Mouse (Mus musculus) forebrain, embryonic 15.5 days (tissue): ENCODE measurements around the gene Mnx1. TPM values are rescaled to one million over a fixed set of nuclear protein-coding genes. Genes with fewer than 3 reads are reported as not detected.

Experiments
- ATAC-seq: fragments of 200-750 bp; cut with Nextera tagmentation; replicated peaks from 2 replicates; pipeline ENCODE4 v1.8.0; 2017; ENCODE audit warnings: mild to moderate bottlenecking, moderate TSS enrichment, moderate library complexity
- H3K27ac ChIP-seq: fragments of 300-500 bp; sonication (generic); replicated peaks from 2 replicates; pipeline ENCODE4 v1.5.1; 2015; ENCODE audit warnings: mild to moderate bottlenecking, inconsistent platforms
- H3K27me3 ChIP-seq: fragments of 300-500 bp; sonication (generic); 2 replicates; pipeline ENCODE4 v1.6.1; 2015; ENCODE audit warnings: inconsistent platforms
- H3K36me3 ChIP-seq: fragments of 300-500 bp; sonication (generic); 2 replicates; pipeline ENCODE4 v1.6.1; 2015; ENCODE audit warnings: mild to moderate bottlenecking, inconsistent platforms
- H3K4me1 ChIP-seq: fragments of 300-500 bp; sonication (generic); 2 replicates; pipeline ENCODE4 v1.6.1; 2015; ENCODE audit warnings: inconsistent platforms
- H3K4me2 ChIP-seq: fragments of 300-500 bp; sonication (generic); replicated peaks from 2 replicates; pipeline ENCODE4 v1.6.1; 2015; ENCODE audit warnings: mild to moderate bottlenecking, inconsistent platforms
- H3K4me3 ChIP-seq: fragments of 300-500 bp; sonication (generic); 2 replicates; pipeline ENCODE4 v1.5.1; 2015; ENCODE audit warnings: mild to moderate bottlenecking, inconsistent platforms
- H3K9ac ChIP-seq: fragments of 300-500 bp; sonication (generic); replicated peaks from 2 replicates; pipeline ENCODE4 v1.6.1; 2015; ENCODE audit warnings: mild to moderate bottlenecking, inconsistent platforms
- H3K9me3 ChIP-seq: fragments of 300-500 bp; sonication (generic); 2 replicates; pipeline ENCODE4 v1.6.1; 2016; ENCODE audit warnings: inconsistent platforms
- WGBS: fragments of 180-500 bp; shearing (Covaris S2); methylation state at CpG from one replicate; pipeline ENCODE4 v1.1.7; 2015; ENCODE audit warnings: mixed read lengths; 5-methylcytosine and 5-hydroxymethylcytosine counted together
- polyA plus RNA-seq: library from polyadenylated mRNA; unstranded; fragments of >200 nt; fragmentation: Nextera tagmentation; extraction: Ambion mirVana; gene quantifications from 2 replicates; pipeline ENCODE4 v1.2.1, GENCODE M21; 2015

The Mnx1 gene
- polyA plus RNA-seq, result not detected in 2 replicates

GRCm38 (mm10) chr5:29478208-29479197 is at the start of gene Mnx1:
TSS of gene Mnx1 (minus strand) at chr5:29478470.
- H3K36me3 ChIP-seq, result no peaks in the 10 kb centered on the region
- peak within 1 kb of the TSS; percentile 46 for H3K4me2 ChIP-seq
- no peak within 1 kb of the TSS for H3K27ac ChIP-seq
- ATAC-seq, result peak; percentile 54
- H3K4me3 ChIP-seq, result peak within 1 kb of the TSS; percentile 30
- H3K9me3 ChIP-seq, result no peaks in the 10 kb centered on the region
- H3K27me3 ChIP-seq, result peaks cover 99% of the 10 kb centered on the region
- H3K9ac ChIP-seq, result no peak within 1 kb of the TSS
- under 1% methylated on average over 65 of the region's 65 CpGs for WGBS
- peaks cover 14% of the 10 kb centered on the region for H3K4me1 ChIP-seq

- ATAC-seq, result no peak
- Histone ChIP-seq H3K27me3 (no peaks in the 10 kb centered on the region), H3K36me3 (no peaks in the 10 kb centered on the region), H3K27ac (no peak overlapping the region), H3K4me1 (no peaks in the 10 kb centered on the region), H3K9me3 (no peaks in the 10 kb centered on the region), H3K4me3 (no peak overlapping the region), H3K9ac (no peak overlapping the region), H3K4me2 (no peak overlapping the region)
- WGBS, result 89% methylated on average over 5 of the region's 5 CpGs
Measured at GRCm38 (mm10) chr5:29516432-29516831, 38.2 kb upstream of the Mnx1 start.

- Histone ChIP-seq H3K9me3 (no peaks in the 10 kb centered on the region), H3K27ac (no peak overlapping the region), H3K36me3 (no peaks in the 10 kb centered on the region), H3K4me3 (no peak overlapping the region), H3K9ac (no peak overlapping the region), H3K4me1 (no peaks in the 10 kb centered on the region), H3K27me3 (no peaks in the 10 kb centered on the region), H3K4me2 (no peak overlapping the region)
- 77% methylated on average over 3 of the region's 3 CpGs for WGBS
- no peak for ATAC-seq
Measured at GRCm38 (mm10) chr5:29515888-29516287, 37.6 kb upstream of the Mnx1 start.

- H3K27ac ChIP-seq, result no peak overlapping the region
- no peaks in the 10 kb centered on the region for H3K4me1 ChIP-seq
- H3K9ac ChIP-seq, result no peak overlapping the region
- 75% methylated on average over 3 of the region's 3 CpGs for WGBS
- H3K4me3 ChIP-seq, result no peak overlapping the region
- no peaks in the 10 kb centered on the region for H3K27me3 ChIP-seq
- no peak overlapping the region for H3K4me2 ChIP-seq
- ATAC-seq, result no peak
- no peaks in the 10 kb centered on the region for H3K36me3 ChIP-seq
- H3K9me3 ChIP-seq, result no peaks in the 10 kb centered on the region
Measured at GRCm38 (mm10) chr5:29507013-29507412, 28.7 kb upstream of the Mnx1 start.

- Histone ChIP-seq H3K9ac (no peak overlapping the region), H3K4me1 (0 out of 2 replicates have a peak, but pooled peaks cover 5% of the 10 kb centered on the region), H3K27me3 (peaks cover 89% of the 10 kb centered on the region), H3K4me2 (no peak overlapping the region), H3K36me3 (no peaks in the 10 kb centered on the region), H3K9me3 (no peaks in the 10 kb centered on the region), H3K4me3 (no peak overlapping the region), H3K27ac (no peak overlapping the region)
- no peak for ATAC-seq
- 10% methylated on average over 13 of the region's 13 CpGs for WGBS
Measured at GRCm38 (mm10) chr5:29487321-29487720, 9.1 kb upstream of the Mnx1 start.

GRCm38 (mm10) chr5:29485941-29486320 is 7.7 kb upstream of the Mnx1 start:
- H3K4me3 ChIP-seq, result no peak overlapping the region
- H3K9ac ChIP-seq, result no peak overlapping the region
- no peaks in the 10 kb centered on the region for H3K9me3 ChIP-seq
- H3K36me3 ChIP-seq, result no peaks in the 10 kb centered on the region
- ATAC-seq, result no peak
- H3K4me1 ChIP-seq, result 0 out of 2 replicates have a peak, but pooled peaks cover 5% of the 10 kb centered on the region
- WGBS, result 2% methylated on average over 10 of the region's 10 CpGs
- H3K27ac ChIP-seq, result no peak overlapping the region
- H3K27me3 ChIP-seq, result peaks cover 95% of the 10 kb centered on the region
- no peak overlapping the region for H3K4me2 ChIP-seq

GRCm38 (mm10) chr5:29484965-29485940 is 7.0 kb upstream of the Mnx1 start:
- Histone ChIP-seq H3K4me3 (no peak overlapping the region), H3K9me3 (no peaks in the 10 kb centered on the region), H3K27me3 (peaks cover 98% of the 10 kb centered on the region), H3K4me1 (0 out of 2 replicates have a peak, but pooled peaks cover 5% of the 10 kb centered on the region), H3K36me3 (no peaks in the 10 kb centered on the region), H3K9ac (no peak overlapping the region), H3K27ac (no peak overlapping the region), H3K4me2 (no peak overlapping the region)
- no peak for ATAC-seq
- under 1% methylated on average over 38 of the region's 38 CpGs for WGBS

- no peak overlapping the region for H3K9ac ChIP-seq
- H3K4me1 ChIP-seq, result 0 out of 2 replicates have a peak, but pooled peaks cover 5% of the 10 kb centered on the region
- H3K4me2 ChIP-seq, result no peak overlapping the region
- H3K4me3 ChIP-seq, result no peak overlapping the region
- no peaks in the 10 kb centered on the region for H3K9me3 ChIP-seq
- H3K27me3 ChIP-seq, result peaks cover 98% of the 10 kb centered on the region
- WGBS, result 3% methylated on average over 4 of the region's 4 CpGs
- H3K27ac ChIP-seq, result no peak overlapping the region
- no peaks in the 10 kb centered on the region for H3K36me3 ChIP-seq
- ATAC-seq, result no peak
Measured at GRCm38 (mm10) chr5:29483801-29484200, 5.5 kb upstream of the Mnx1 start.

GRCm38 (mm10) chr5:29479198-29479593 is 926 bp upstream of the Mnx1 start:
- H3K4me3 ChIP-seq, result no peak overlapping the region
- no peaks in the 10 kb centered on the region for H3K36me3 ChIP-seq
- no peak overlapping the region for H3K27ac ChIP-seq
- H3K9me3 ChIP-seq, result no peaks in the 10 kb centered on the region
- no peak overlapping the region for H3K4me2 ChIP-seq
- H3K9ac ChIP-seq, result no peak overlapping the region
- peaks cover 99% of the 10 kb centered on the region for H3K27me3 ChIP-seq
- no peak for ATAC-seq
- under 1% methylated on average over 14 of the region's 14 CpGs for WGBS
- H3K4me1 ChIP-seq, result peaks cover 14% of the 10 kb centered on the region

GRCm38 (mm10) chr5:29477474-29478207 is 629 bp downstream of the Mnx1 start:
- Histone ChIP-seq H3K9me3 (no peaks in the 10 kb centered on the region), H3K4me1 (peaks cover 14% of the 10 kb centered on the region), H3K9ac (no peak overlapping the region), H3K4me2 (peak overlapping the region; percentile 46), H3K4me3 (peak overlapping the region; percentile 30), H3K27ac (no peak overlapping the region), H3K27me3 (peaks cover 93% of the 10 kb centered on the region), H3K36me3 (no peaks in the 10 kb centered on the region)
- ATAC-seq, result peak; percentile 24; the same call in 1 of the 2 replicates
- under 1% methylated on average over 71 of the region's 73 CpGs for WGBS

- H3K4me1 ChIP-seq, result peaks cover 14% of the 10 kb centered on the region
- no peak overlapping the region for H3K9ac ChIP-seq
- no peak overlapping the region for H3K27ac ChIP-seq
- no peaks in the 10 kb centered on the region for H3K9me3 ChIP-seq
- peaks cover 91% of the 10 kb centered on the region for H3K27me3 ChIP-seq
- 0% methylated on average over 1 of the region's 1 CpGs for WGBS
- no peak overlapping the region for H3K4me2 ChIP-seq
- no peaks in the 10 kb centered on the region for H3K36me3 ChIP-seq
- no peak for ATAC-seq
- no peak overlapping the region for H3K4me3 ChIP-seq
Measured at GRCm38 (mm10) chr5:29476021-29476420, 2.2 kb downstream of the Mnx1 start.
